10 mouse cellular contexts compared by ENCODE assay signal in the genomic region with DNA sequence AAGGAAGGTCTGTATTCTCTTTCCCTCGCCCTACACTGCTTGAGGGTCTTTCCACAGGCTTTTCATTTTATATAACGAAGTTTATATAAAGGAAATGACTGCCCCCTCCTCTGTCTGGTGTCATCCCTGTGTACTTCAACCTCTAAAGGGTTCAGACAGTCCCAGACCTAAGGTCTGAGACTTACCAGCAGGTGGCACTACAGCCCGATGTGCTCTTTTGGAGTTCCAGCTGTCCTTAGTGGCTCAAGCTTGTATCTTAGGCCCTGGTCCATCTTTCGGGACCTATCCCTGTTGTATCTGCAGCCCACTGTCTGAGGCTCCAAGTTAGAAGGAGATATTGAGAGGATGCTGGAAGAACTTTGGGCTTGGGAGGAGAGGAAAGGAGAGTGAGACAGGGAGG. TPM values are rescaled to one million over a fixed set of nuclear protein-coding genes. Genes with fewer than 3 reads are reported as not detected.
DNase-seq lines count a peak whose midpoint lies in the region; ATAC-seq and TF ChIP-seq lines count a peak whose summit lies in the region.
"Had no signal": no experiment of that assay in that cellular context is flagged by ENCODE, and none has a peak within 500 bp of the region (broad histone marks: within the 10 kb centered on the region; RNA-seq: fewer than 3 reads in every experiment).

No protein-coding gene starts in this region.

- no peak overlapping the region for H3K4me2 ChIP-seq in heart, embryonic 12.5 days
- H3K4me2 ChIP-seq in midbrain, postnatal 0 days (ENCODE audit: low read depth, low read length, poor library complexity, severe bottlenecking): no peak overlapping the region
- H3K4me2 ChIP-seq: limb, embryonic 12.5 days had no signal

- peak; percentile 17 to 60 for DNase-seq in heart, adult 2 months
- peak; percentile 7 for DNase-seq in CD4-positive helper T cell, adult 2 months (ENCODE audit: low read depth, low spot score)
- DNase-seq in c-Kit-positive CD71-negative TER-119-negative erythroid progenitor cells, embryonic 14.5 days (ENCODE audit: low read depth): peak; percentile 12
- DNase-seq in frontal cortex, postnatal 25 days (ENCODE audit: low spot score in 2 of 2): peak; percentile 56 to 58
- DNase-seq in layer of hippocampus, adult 9-10 months (ENCODE audit: low spot score): peak; percentile 32
- peak; percentile 82 for DNase-seq in midbrain, postnatal 0 days (ENCODE audit: low spot score)
- DNase-seq in urinary bladder, postnatal 14 days (ENCODE audit: low spot score): peak; percentile 65

- H3K9ac ChIP-seq in heart, adult 2 months (ENCODE audit: low read depth, low read length): no peak overlapping the region
- no peak overlapping the region for H3K9ac ChIP-seq in heart, embryonic 12.5 days
- H3K9ac ChIP-seq in midbrain, postnatal 0 days (replicated peaks; ENCODE audit: low read length, poor library complexity, severe bottlenecking): no peak overlapping the region
- H3K9ac ChIP-seq: limb, embryonic 12.5 days had no signal

- WGBS in heart, adult 2 months: 21% methylated on average over 4 of the region's 4 CpGs
- WGBS in heart, embryonic 12.5 days: 30% methylated on average over 4 of the region's 4 CpGs
- WGBS in midbrain, postnatal 0 days: 45% methylated on average over 4 of the region's 4 CpGs

- no peak for TF ChIP-seq EP300 in heart, adult 2 months (IDR thresholded peaks at IDR 0.05; ENCODE audit: insufficient read depth, low read depth, low read length)

- H3K9me3 ChIP-seq in heart, embryonic 12.5 days (replicated peaks): no peaks in the 10 kb centered on the region
- H3K9me3 ChIP-seq in midbrain, postnatal 0 days (ENCODE audit: low read length): no peaks in the 10 kb centered on the region
- H3K9me3 ChIP-seq: limb, embryonic 12.5 days had no signal

- no peaks in the 10 kb centered on the region for H3K27me3 ChIP-seq in heart, adult 2 months (ENCODE audit: control insufficient read depth, insufficient read depth, low read length)
- no peaks in the 10 kb centered on the region for H3K27me3 ChIP-seq in heart, embryonic 12.5 days (replicated peaks)
- H3K27me3 ChIP-seq in midbrain, postnatal 0 days (ENCODE audit: insufficient read depth, low read length): no peaks in the 10 kb centered on the region

- H3K27ac ChIP-seq in heart, adult 2 months: no peak overlapping the region
- H3K27ac ChIP-seq in heart, embryonic 12.5 days (ENCODE audit: poor library complexity, severe bottlenecking): no peak overlapping the region
- H3K27ac ChIP-seq in midbrain, postnatal 0 days (ENCODE audit: low read depth, low read length): no peak overlapping the region
- H3K27ac ChIP-seq: limb, embryonic 12.5 days had no signal

- no peak for TF ChIP-seq POLR2A in heart, adult 2 months (IDR thresholded peaks at IDR 0.05; ENCODE audit: insufficient read depth, low read depth, low read length)

- no peaks in the 10 kb centered on the region for H3K79me2 ChIP-seq in heart, adult 2 months (replicated peaks; ENCODE audit: control insufficient read depth, insufficient read depth, low read length)

- TF ChIP-seq CTCF in heart, adult 2 months (IDR thresholded peaks at IDR 0.05): peak; percentile 79
- peak; percentile 85 for TF ChIP-seq CTCF in midbrain, postnatal 0 days (IDR thresholded peaks at IDR 0.05)

- no peak overlapping the region for H3K4me3 ChIP-seq in heart, adult 2 months
- H3K4me3 ChIP-seq in heart, embryonic 12.5 days: no peak overlapping the region
- no peak overlapping the region for H3K4me3 ChIP-seq in midbrain, postnatal 0 days (ENCODE audit: low read depth, low read length)
- H3K4me3 ChIP-seq: limb, embryonic 12.5 days had no signal

- H3K4me1 ChIP-seq in heart, adult 2 months (ENCODE audit: control insufficient read depth, insufficient read depth, low read length): no peaks in the 10 kb centered on the region
- H3K4me1 ChIP-seq in heart, embryonic 12.5 days (replicated peaks): no peaks in the 10 kb centered on the region
- no peaks in the 10 kb centered on the region for H3K4me1 ChIP-seq in midbrain, postnatal 0 days (ENCODE audit: insufficient read depth, low read length)

- intact Hi-C loops in heart, adult 2 months (cut with DNase I): loop anchor here (5.0 to 10.0 kb wide), 3 partner anchors 468 to 706 kb away; no protein-coding TSS in a partner anchor

- no peak for ATAC-seq in heart, embryonic 12.5 days (ENCODE audit: insufficient number of reproducible peaks, low FRiP score)
- ATAC-seq in midbrain, postnatal 0 days (ENCODE audit: low FRiP score): no peak

- H3K36me3 ChIP-seq in heart, adult 2 months (ENCODE audit: control insufficient read depth, insufficient read depth, low read length): no peaks in the 10 kb centered on the region
- H3K36me3 ChIP-seq in heart, embryonic 12.5 days: no peaks in the 10 kb centered on the region
- no peaks in the 10 kb centered on the region for H3K36me3 ChIP-seq in midbrain, postnatal 0 days (ENCODE audit: insufficient read depth, low read length)
- H3K36me3 ChIP-seq: limb, embryonic 12.5 days had no signal

RNA-seq across cellular contexts. Expression of gene Spaca3, which starts 48.3 kb away (rescaled TPM):
- total RNA-seq in heart, adult 2 months (2021): not detected
- 0.29 TPM in 1 of 2 replicates, not detected in the other for polyA plus RNA-seq in heart, adult 2 months (2012; rRNA removed)
- not detected in 2 replicates for polyA plus RNA-seq in heart, embryonic 12.5 days (2016; fragmentation: Nextera tagmentation; extraction: Ambion mirVana)
- not detected in 2 replicates for total RNA-seq in midbrain, postnatal 0 days (2014; rRNA removed)
- polyA plus RNA-seq in midbrain, postnatal 0 days (2015; fragmentation: Nextera tagmentation; extraction: Ambion mirVana): not detected in 2 replicates
- polyA plus RNA-seq: limb, embryonic 12.5 days; stomach, embryonic 14.5 days had no signal

Comparison
In these comparisons a context has a peak if more than half of its experiments do, and no peak if none do; other contexts are left out.
1. DNase-seq: peak in every context shown above with its lines; median percentile 82 in midbrain, postnatal 0 days; 65 in urinary bladder, postnatal 14 days; 57 in frontal cortex, postnatal 25 days; 38 in heart, adult 2 months; 32 in layer of hippocampus, adult 9-10 months; 12 in c-Kit-positive CD71-negative TER-119-negative erythroid progenitor cells, embryonic 14.5 days; 7 in CD4-positive helper T cell, adult 2 months.